Comparison of ENCODE assay signal across 9 mouse cellular contexts in genomic region chr19:57031582-57031981, GRCm38 (mm10). TPM values are rescaled to one million over a fixed set of nuclear protein-coding genes. Genes with fewer than 3 reads are reported as not detected.
DNase-seq lines count a peak whose midpoint lies in the region; ATAC-seq and TF ChIP-seq lines count a peak whose summit lies in the region.
"Had no signal": no experiment of that assay in that cellular context is flagged by ENCODE, and none has a peak within 500 bp of the region (broad histone marks: within the 10 kb centered on the region; RNA-seq: fewer than 3 reads in every experiment).

No protein-coding gene starts in this region.

- peaks cover 14% of the 10 kb centered on the region for H3K4me1 ChIP-seq in heart, adult 2 months (ENCODE audit: control insufficient read depth, insufficient read depth, low read length)
- H3K4me1 ChIP-seq in heart, embryonic 11.5 days (ENCODE audit: control insufficient read depth, insufficient read depth, low read length), result no peaks in the 10 kb centered on the region
- no peaks in the 10 kb centered on the region for H3K4me1 ChIP-seq in hindbrain, embryonic 16.5 days (ENCODE audit: control insufficient read depth, insufficient read depth, low read depth, low read length)

- H3K4me3 ChIP-seq in heart, adult 2 months, result no peak overlapping the region
- no peak overlapping the region for H3K4me3 ChIP-seq in heart, embryonic 11.5 days (ENCODE audit: low read depth, low read length)
- no peak overlapping the region for H3K4me3 ChIP-seq in hindbrain, embryonic 16.5 days (ENCODE audit: low read length)

- H3K27me3 ChIP-seq in heart, adult 2 months (ENCODE audit: control insufficient read depth, insufficient read depth, low read length), result no peaks in the 10 kb centered on the region
- H3K27me3 ChIP-seq in heart, embryonic 11.5 days (ENCODE audit: control insufficient read depth, insufficient read depth, low read length), result no peaks in the 10 kb centered on the region
- H3K27me3 ChIP-seq in hindbrain, embryonic 16.5 days (replicated peaks; ENCODE audit: control insufficient read depth, insufficient read depth, low read length), result no peaks in the 10 kb centered on the region

- H3K4me2 ChIP-seq in heart, embryonic 11.5 days, result no peak overlapping the region
- H3K4me2 ChIP-seq in hindbrain, embryonic 16.5 days (ENCODE audit: low read length), result no peak overlapping the region

- intact Hi-C loops in heart, adult 2 months (cut with DNase I), result loop anchor here (1.0 to 10.0 kb wide), 2 partner anchors 112 to 607 kb away; no protein-coding TSS in a partner anchor

- H3K27ac ChIP-seq in heart, adult 2 months, result no peak overlapping the region
- H3K27ac ChIP-seq in heart, embryonic 11.5 days (ENCODE audit: low read depth, low read length), result no peak overlapping the region
- no peak overlapping the region for H3K27ac ChIP-seq in hindbrain, embryonic 16.5 days (ENCODE audit: low read depth, low read length)
- H3K27ac ChIP-seq: macrophage had no signal

- peak; percentile 87 for TF ChIP-seq CTCF in heart, adult 2 months (IDR thresholded peaks at IDR 0.05)

- H3K9ac ChIP-seq in heart, adult 2 months (ENCODE audit: low read depth, low read length), result no peak overlapping the region
- H3K9ac ChIP-seq in heart, embryonic 11.5 days (ENCODE audit: low read depth, low read length), result no peak overlapping the region
- no peak overlapping the region for H3K9ac ChIP-seq in hindbrain, embryonic 16.5 days (ENCODE audit: low read depth, low read length)

- TF ChIP-seq EP300 in heart, adult 2 months (IDR thresholded peaks at IDR 0.05; ENCODE audit: insufficient read depth, low read depth, low read length), result peak; percentile 68; the same call in 1 of the 2 replicates

- no peaks in the 10 kb centered on the region for H3K9me3 ChIP-seq in heart, embryonic 11.5 days (replicated peaks; ENCODE audit: control insufficient read depth, low read length)
- no peaks in the 10 kb centered on the region for H3K9me3 ChIP-seq in hindbrain, embryonic 16.5 days (ENCODE audit: control insufficient read depth, low read length)

- 68% methylated on average over 4 of the region's 4 CpGs for WGBS in heart, adult 2 months
- WGBS in heart, embryonic 11.5 days (ENCODE audit: insufficient replicate concordance), result 58% methylated on average over 4 of the region's 4 CpGs
- WGBS in hindbrain, embryonic 16.5 days, result 76% methylated on average over 4 of the region's 4 CpGs

- peaks cover under 1% of the 10 kb centered on the region; the same call in 1 of the 2 replicates for H3K36me3 ChIP-seq in heart, adult 2 months (ENCODE audit: control insufficient read depth, insufficient read depth, low read length)
- H3K36me3 ChIP-seq in heart, embryonic 11.5 days (ENCODE audit: control insufficient read depth, insufficient read depth, low read length), result peaks cover 2% of the 10 kb centered on the region; the same call in 1 of the 2 replicates
- H3K36me3 ChIP-seq in hindbrain, embryonic 16.5 days (ENCODE audit: control insufficient read depth, insufficient read depth, low read length), result peaks cover 2% of the 10 kb centered on the region

- no peak for ATAC-seq in heart, embryonic 11.5 days (replicated peaks; ENCODE audit: insufficient number of reproducible peaks, low FRiP score, low TSS enrichment)
- 0 out of 2 replicates have a peak, but pooled peaks have one; percentile 59 for ATAC-seq in hindbrain, embryonic 16.5 days

- no peaks in the 10 kb centered on the region for H3K79me2 ChIP-seq in heart, adult 2 months (replicated peaks; ENCODE audit: control insufficient read depth, insufficient read depth, low read length)

- peak; percentile 54 to 67 for DNase-seq in heart, adult 2 months
- peak; percentile 85 for DNase-seq in adipocyte (ENCODE audit: low spot score)
- DNase-seq in embryo, embryonic 11 days, result peak; percentile 67
- DNase-seq in left cerebral cortex, adult 11 months (ENCODE audit: low spot score), result peak; percentile 30
- DNase-seq in natural killer cell, adult 2 months (ENCODE audit: low spot score in 2 of 2), result peak; percentile 23 to 50
- peak; percentile 30 for DNase-seq in testis, postnatal 14 days (ENCODE audit: low spot score)

- no peak for TF ChIP-seq POLR2A in heart, adult 2 months (IDR thresholded peaks at IDR 0.05; ENCODE audit: insufficient read depth, low read depth, low read length)

RNA-seq across cellular contexts. Expression of gene Afap1l2, which starts 23.6 kb away (rescaled TPM):
- 1 to 10 TPM; 3.6 TPM for total RNA-seq in heart, adult 2 months (2021)
- polyA plus RNA-seq in heart, adult 2 months (2012; rRNA removed), result 1.8 and 2.9 TPM in 2 replicates
- polyA plus RNA-seq in heart, embryonic 11.5 days (2014; fragmentation: Nextera tagmentation; extraction: Ambion mirVana), result 1.3 and 1.5 TPM in 2 replicates
- 13.9 and 16.4 TPM in 2 replicates for polyA plus RNA-seq in hindbrain, embryonic 16.5 days (2015; fragmentation: Nextera tagmentation; extraction: Ambion mirVana)
- polyA plus RNA-seq: macrophage had no signal

Comparison
In these comparisons a context has a peak if more than half of its experiments do, and no peak if none do; other contexts are left out.
1. DNase-seq: peak in every context shown above with its lines; median percentile 85 in adipocyte; 67 in embryo, embryonic 11 days; 60 in heart, adult 2 months; 36 in natural killer cell, adult 2 months; 30 in left cerebral cortex, adult 11 months; 30 in testis, postnatal 14 days.